Mouse (Mus musculus) testis, adult 2 months (tissue): ENCODE data around the gene Trpm1.

ENCODE experiments used
- CTCF ChIP-seq: fragments of 200-500 bp; IDR thresholded peaks from 2 replicates; pipeline ENCODE4 v1.5.1; 2012; ENCODE audit warnings: low read depth, mild to moderate bottlenecking, inconsistent platforms, low read length, moderate library complexity; ENCODE audit not compliant: control insufficient read depth, insufficient read depth, insufficient replicate concordance
- POLR2A ChIP-seq: fragments of 200-500 bp; IDR thresholded peaks from 2 replicates; pipeline ENCODE4 v1.6.1; 2012; ENCODE audit warnings: low read depth, mild to moderate bottlenecking, inconsistent platforms, low read length, moderate library complexity; ENCODE audit not compliant: control insufficient read depth

GRCm38 (mm10) chr7:64312811-64313210, 159.2 kb downstream of the Trpm1 start:
- TF ChIP-seq CTCF (no peak), POLR2A (no peak)
